Mouse (Mus musculus): Measurements from ENCODE around the gene Gm572.

The Gm572 gene

GRCm38 (mm10) chr4:148714739-148715138 lies 71.6 kb downstream of the Gm572 start:
- no peak for DNase-seq (ENCODE audit: low read depth, low spot score)

- peak; percentile 9 for DNase-seq (ENCODE audit: low read depth, low spot score)
Observed at GRCm38 (mm10) chr4:148715396-148715795, 72.3 kb downstream of the Gm572 start.
